Mouse (Mus musculus) hindbrain, embryonic 11.5 days (tissue): ENCODE results near the gene Ick. TPM values are rescaled to one million over a fixed set of nuclear protein-coding genes. Genes with fewer than 3 reads are reported as not detected.
"Not testable (repeated sequence)": the region's sequence is repeated elsewhere in the genome, so short reads cannot be mapped to it uniquely, and the experiment has no call there.

Source experiments
- ATAC-seq: fragments of 200-750 bp; cut with Nextera tagmentation; 2 replicates; pipeline ENCODE4 v1.8.0; 2017; ENCODE audit warnings: mild to moderate bottlenecking, moderate TSS enrichment, moderate library complexity; ENCODE audit not compliant: low FRiP score
- DNase-seq: peaks from one replicate; pipeline ENCODE4 v3.0.0-alpha.2; 2015; ENCODE audit warnings: low spot score
- H3K27ac ChIP-seq: fragments of 300-500 bp; sonication (generic); 2 replicates; pipeline ENCODE4 v1.5.1; 2014; ENCODE audit warnings: mild to moderate bottlenecking, low read depth, low read length
- H3K27me3 ChIP-seq: fragments of 300-500 bp; sonication (generic); 2 replicates; pipeline ENCODE4 v1.6.1; 2014; ENCODE audit warnings: mild to moderate bottlenecking, low read length, moderate library complexity, mixed read lengths; ENCODE audit not compliant: control insufficient read depth, insufficient read depth
- H3K36me3 ChIP-seq: fragments of 300-500 bp; sonication (generic); 2 replicates; pipeline ENCODE4 v1.6.1; 2014; ENCODE audit warnings: mild to moderate bottlenecking, low read length, moderate library complexity, mixed read lengths; ENCODE audit not compliant: control insufficient read depth, insufficient read depth
- H3K4me1 ChIP-seq: fragments of 300-500 bp; sonication (generic); replicated peaks from 2 replicates; pipeline ENCODE4 v1.6.1; 2014; ENCODE audit warnings: low read length, mixed read lengths; ENCODE audit not compliant: control insufficient read depth, insufficient read depth
- H3K4me2 ChIP-seq: fragments of 300-500 bp; sonication (generic); replicated peaks from 2 replicates; pipeline ENCODE4 v1.6.1; 2014; ENCODE audit warnings: mild to moderate bottlenecking, low read depth, low read length
- H3K4me3 ChIP-seq: fragments of 300-500 bp; sonication (generic); 2 replicates; pipeline ENCODE4 v1.5.1; 2014; ENCODE audit warnings: low read depth, low read length
- H3K9ac ChIP-seq: fragments of 300-500 bp; sonication (generic); 2 replicates; pipeline ENCODE4 v1.6.1; 2014; ENCODE audit warnings: low read depth, low read length
- H3K9me3 ChIP-seq: fragments of 300-500 bp; sonication (generic); 2 replicates; pipeline ENCODE4 v1.6.1; 2016; ENCODE audit warnings: low read length; ENCODE audit not compliant: control insufficient read depth
- WGBS: fragments of 180-500 bp; shearing (Covaris S2); extraction: QIAGEN DNeasy Blood & Tissue Kit; methylation state at CpG from one replicate; pipeline ENCODE4 v1.1.7; 2014; 5-methylcytosine and 5-hydroxymethylcytosine counted together
- polyA plus RNA-seq: library from polyadenylated mRNA; unstranded; fragments of >200 nt; fragmentation: Nextera tagmentation; extraction: Ambion mirVana; gene quantifications from 2 replicates; pipeline ENCODE4 v1.2.1, GENCODE M21; 2014

Ick gene
- polyA plus RNA-seq, 1 experiment from 2014 or later, result 36.4 TPM

GRCm38 (mm10) chr9:78166694-78167452 lies 57.9 kb downstream of the Ick start:
- ATAC-seq (no peak), DNase-seq (no peak)
- Histone ChIP-seq H3K9ac (no peak overlapping the region), H3K27ac (no peak overlapping the region), H3K9me3 (no peaks in the 10 kb centered on the region), H3K4me1 (no peaks in the 10 kb centered on the region), H3K27me3 (no peaks in the 10 kb centered on the region), H3K4me3 (no peak overlapping the region), H3K4me2 (no peak overlapping the region), H3K36me3 (peaks cover 3% of the 10 kb centered on the region; the same call in 1 of the 2 replicates)
- 82% methylated on average over 19 of the region's 19 CpGs for WGBS

- Histone ChIP-seq H3K4me2 (no peak overlapping the region), H3K9me3 (no peaks in the 10 kb centered on the region), H3K4me3 (no peak overlapping the region), H3K9ac (no peak overlapping the region), H3K27ac (no peak overlapping the region), H3K27me3 (no peaks in the 10 kb centered on the region), H3K36me3 (no peaks in the 10 kb centered on the region), H3K4me1 (no peaks in the 10 kb centered on the region)
- no peak for DNase-seq
- 87% methylated on average over 19 of the region's 19 CpGs for WGBS
- ATAC-seq, result no peak
Observed at GRCm38 (mm10) chr9:78167453-78167969, 58.5 kb downstream of the Ick start.

- ATAC-seq, result no peak
- WGBS, result 93% methylated on average over 6 of the region's 6 CpGs
Observed at GRCm38 (mm10) chr9:78168864-78169263, 59.9 kb downstream of the Ick start.

GRCm38 (mm10) chr9:78174016-78174415 lies 65.0 kb downstream of the Ick start:
- Histone ChIP-seq H3K9me3 (no peaks in the 10 kb centered on the region), H3K27ac (no peak overlapping the region), H3K36me3 (no peaks in the 10 kb centered on the region), H3K4me1 (0 out of 2 replicates have a peak, but pooled peaks cover 3% of the 10 kb centered on the region), H3K9ac (no peak overlapping the region), H3K27me3 (no peaks in the 10 kb centered on the region), H3K4me2 (no peak overlapping the region), H3K4me3 (no peak overlapping the region)
- DNase-seq (no peak), ATAC-seq (no peak)
- 50% methylated on average over 1 of the region's 1 CpGs for WGBS

More at GRCm38 (mm10) chr9:78168864-78169263, 59.9 kb downstream of the Ick start:
- H3K27me3 ChIP-seq, result no peaks in the 10 kb centered on the region
- H3K9ac ChIP-seq, result no peak overlapping the region
- no peak overlapping the region for H3K4me2 ChIP-seq
- H3K27ac ChIP-seq, result no peak overlapping the region
- no peak for DNase-seq
- no peaks in the 10 kb centered on the region for H3K9me3 ChIP-seq
- no peaks in the 10 kb centered on the region for H3K4me1 ChIP-seq
- no peak overlapping the region for H3K4me3 ChIP-seq
- no peaks in the 10 kb centered on the region for H3K36me3 ChIP-seq

GRCm38 (mm10) chr9:78174925-78175276 lies 65.9 kb downstream of the Ick start:
- 44% methylated on average over 3 of the region's 3 CpGs for WGBS

GRCm38 (mm10) chr9:78175277-78176200 lies 66.5 kb downstream of the Ick start:
- no peaks in the 10 kb centered on the region for H3K36me3 ChIP-seq
- H3K27me3 ChIP-seq, result no peaks in the 10 kb centered on the region
- DNase-seq (peak; percentile 96), ATAC-seq (peak; percentile 98)
- peak overlapping the region; percentile 47 for H3K4me3 ChIP-seq
- 0 out of 2 replicates have a peak, but pooled peaks cover 3% of the 10 kb centered on the region for H3K4me1 ChIP-seq
- peak overlapping the region; percentile 65 for H3K9ac ChIP-seq
- peak overlapping the region; percentile 96 for H3K27ac ChIP-seq
- under 1% methylated on average over 49 of the region's 58 CpGs for WGBS
- H3K4me2 ChIP-seq, result peak overlapping the region; percentile 52
- no peaks in the 10 kb centered on the region for H3K9me3 ChIP-seq

More at GRCm38 (mm10) chr9:78174925-78175276, 65.9 kb downstream of the Ick start:
- not testable (repeated sequence) for H3K4me3 ChIP-seq, H3K4me2 ChIP-seq, H3K4me1 ChIP-seq, H3K9ac ChIP-seq, DNase-seq, H3K27me3 ChIP-seq, H3K36me3 ChIP-seq, H3K9me3 ChIP-seq, H3K27ac ChIP-seq
- peak; percentile 62 for ATAC-seq

GRCm38 (mm10) chr9:78176201-78176727 lies 67.3 kb downstream of the Ick start:
- under 1% methylated on average over 22 of the region's 22 CpGs for WGBS
- Histone ChIP-seq H3K4me1 (0 out of 2 replicates have a peak, but pooled peaks cover 3% of the 10 kb centered on the region), H3K27ac (peak overlapping the region; percentile 96), H3K9me3 (no peaks in the 10 kb centered on the region), H3K27me3 (no peaks in the 10 kb centered on the region), H3K36me3 (no peaks in the 10 kb centered on the region), H3K9ac (peak overlapping the region; percentile 65), H3K4me2 (peak overlapping the region; percentile 52), H3K4me3 (peak overlapping the region; percentile 47)
- peak; percentile 67 for ATAC-seq
- peak; percentile 82 for DNase-seq

GRCm38 (mm10) chr9:78176831-78177230 lies 67.8 kb downstream of the Ick start:
- H3K9ac ChIP-seq, result no peak overlapping the region; the same call in 1 of the 2 replicates
- WGBS, result 51% methylated on average over 7 of the region's 7 CpGs
- H3K4me2 ChIP-seq, result peak overlapping the region; percentile 52
- H3K27ac ChIP-seq, result 0 out of 2 replicates have a peak overlapping the region, but pooled peaks have one; percentile 96
- H3K4me3 ChIP-seq, result peak overlapping the region; percentile 47
- no peaks in the 10 kb centered on the region for H3K27me3 ChIP-seq
- DNase-seq, result peak; percentile 23
- no peaks in the 10 kb centered on the region for H3K9me3 ChIP-seq
- no peak for ATAC-seq
- H3K4me1 ChIP-seq, result 0 out of 2 replicates have a peak, but pooled peaks cover 3% of the 10 kb centered on the region
- no peaks in the 10 kb centered on the region for H3K36me3 ChIP-seq
